Mouse (Mus musculus): ENCODE measurements around the gene Necab2. TPM values are rescaled to one million over a fixed set of nuclear protein-coding genes. Genes with fewer than 3 reads are reported as not detected.

The Necab2 gene
- polyA plus RNA-seq, 1 experiment from 2014 or later, result 16.3 TPM

- no peaks in the 10 kb centered on the region for H3K27me3 ChIP-seq (ENCODE audit: low read depth, poor library complexity, severe bottlenecking)
- H3K9me3 ChIP-seq (replicated peaks), result no peaks in the 10 kb centered on the region
- no peak overlapping the region for H3K4me3 ChIP-seq
- H3K27ac ChIP-seq (replicated peaks), result no peak overlapping the region
- H3K36me3 ChIP-seq, result peaks cover 99% of the 10 kb centered on the region
- DNase-seq (ENCODE audit: low spot score), result no peak
- peaks cover 12% of the 10 kb centered on the region for H3K4me1 ChIP-seq
- WGBS, result 95% methylated on average over 7 of the region's 7 CpGs
Measured at GRCm38 (mm10) chr8:119511722-119512121, 65.2 kb downstream of the Necab2 start.

GRCm38 (mm10) chr8:119513405-119513804, 66.9 kb downstream of the Necab2 start:
- Histone ChIP-seq H3K4me3 (no peak overlapping the region), H3K27ac (replicated peaks) (no peak overlapping the region), H3K27me3 (ENCODE audit: low read depth, poor library complexity, severe bottlenecking) (no peaks in the 10 kb centered on the region), H3K9me3 (replicated peaks) (no peaks in the 10 kb centered on the region), H3K4me1 (peaks cover 12% of the 10 kb centered on the region), H3K36me3 (peaks cover 100% of the 10 kb centered on the region)
- no peak for DNase-seq (ENCODE audit: low spot score)
- 97% methylated on average over 4 of the region's 4 CpGs for WGBS

- Histone ChIP-seq H3K36me3 (peaks cover 100% of the 10 kb centered on the region), H3K27ac (replicated peaks) (no peak overlapping the region)
Measured at GRCm38 (mm10) chr8:119514940-119515339, 68.4 kb downstream of the Necab2 start.

GRCm38 (mm10) chr8:119515767-119516166, 69.2 kb downstream of the Necab2 start:
- H3K36me3 ChIP-seq, result peaks cover 100% of the 10 kb centered on the region
- no peak for DNase-seq (ENCODE audit: low spot score)
- 50% methylated on average over 3 of the region's 3 CpGs for WGBS
- peaks cover 12% of the 10 kb centered on the region for H3K4me1 ChIP-seq
- H3K27ac ChIP-seq (replicated peaks), result 0 out of 2 replicates have a peak overlapping the region, but pooled peaks have one; percentile 17
- H3K9me3 ChIP-seq (replicated peaks), result no peaks in the 10 kb centered on the region
- H3K4me3 ChIP-seq, result no peak overlapping the region
- no peaks in the 10 kb centered on the region for H3K27me3 ChIP-seq (ENCODE audit: low read depth, poor library complexity, severe bottlenecking)

More at GRCm38 (mm10) chr8:119514940-119515339, 68.4 kb downstream of the Necab2 start:
- Histone ChIP-seq H3K4me1 (peaks cover 12% of the 10 kb centered on the region), H3K9me3 (replicated peaks) (no peaks in the 10 kb centered on the region), H3K27me3 (ENCODE audit: low read depth, poor library complexity, severe bottlenecking) (no peaks in the 10 kb centered on the region), H3K4me3 (no peak overlapping the region)
- WGBS, result 91% methylated on average over 3 of the region's 3 CpGs
- DNase-seq (ENCODE audit: low spot score), result no peak

- Histone ChIP-seq H3K9me3 (replicated peaks) (no peaks in the 10 kb centered on the region), H3K4me1 (peaks cover 12% of the 10 kb centered on the region), H3K36me3 (peaks cover 100% of the 10 kb centered on the region), H3K4me3 (no peak overlapping the region), H3K27ac (replicated peaks) (no peak overlapping the region), H3K27me3 (ENCODE audit: low read depth, poor library complexity, severe bottlenecking) (no peaks in the 10 kb centered on the region)
- 71% methylated on average over 5 of the region's 5 CpGs for WGBS
- no peak for DNase-seq (ENCODE audit: low spot score)
Measured at GRCm38 (mm10) chr8:119516674-119517073, 70.2 kb downstream of the Necab2 start.

GRCm38 (mm10) chr8:119520102-119520501, 73.6 kb downstream of the Necab2 start:
- Histone ChIP-seq H3K9me3 (replicated peaks) (no peaks in the 10 kb centered on the region), H3K4me3 (no peak overlapping the region), H3K27me3 (ENCODE audit: low read depth, poor library complexity, severe bottlenecking) (no peaks in the 10 kb centered on the region), H3K36me3 (peaks cover 99% of the 10 kb centered on the region), H3K27ac (replicated peaks) (no peak overlapping the region), H3K4me1 (peaks cover 12% of the 10 kb centered on the region)
- DNase-seq (ENCODE audit: low spot score), result no peak
- 73% methylated on average over 7 of the region's 7 CpGs for WGBS

Other genes with a start within 250 kb of the Necab2 start
- gene Hsbp1, start 102.2 kb upstream of the Necab2 start, polyA plus RNA-seq (2016; fragmentation: Nextera tagmentation; extraction: Ambion mirVana), result 267 and 315 TPM in 2 replicates
- gene Mlycd, start 51.8 kb upstream of the Necab2 start, polyA plus RNA-seq (2016; fragmentation: Nextera tagmentation; extraction: Ambion mirVana), result 10.9 and 11.4 TPM in 2 replicates
- 0.21 and 0.23 TPM in 2 replicates for gene Osgin1, start 12.6 kb upstream of the Necab2 start, polyA plus RNA-seq (2016; fragmentation: Nextera tagmentation; extraction: Ambion mirVana)
- gene Slc38a8, start 55.0 kb downstream of the Necab2 start, polyA plus RNA-seq (2016; fragmentation: Nextera tagmentation; extraction: Ambion mirVana), result 0.15 and 1.1 TPM in 2 replicates
- 111 and 112 TPM in 2 replicates for gene Mbtps1, start 112.0 kb downstream of the Necab2 start, polyA plus RNA-seq (2016; fragmentation: Nextera tagmentation; extraction: Ambion mirVana)
- gene Hsdl1, start 128.5 kb downstream of the Necab2 start, polyA plus RNA-seq (2016; fragmentation: Nextera tagmentation; extraction: Ambion mirVana), result 73.0 and 88.9 TPM in 2 replicates
- 0.19 and 0.30 TPM in 2 replicates for gene Dnaaf1, start 128.5 kb downstream of the Necab2 start, polyA plus RNA-seq (2016; fragmentation: Nextera tagmentation; extraction: Ambion mirVana)
- 15.3 and 16.7 TPM in 2 replicates for gene Taf1c, start 158.5 kb downstream of the Necab2 start, polyA plus RNA-seq (2016; fragmentation: Nextera tagmentation; extraction: Ambion mirVana)
- gene Adad2, start 166.0 kb downstream of the Necab2 start, polyA plus RNA-seq (2016; fragmentation: Nextera tagmentation; extraction: Ambion mirVana), result 0.28 TPM in 1 of 2 replicates, not detected in the other
- 0.19 and 0.52 TPM in 2 replicates for gene Kcng4, start 189.0 kb downstream of the Necab2 start, polyA plus RNA-seq (2016; fragmentation: Nextera tagmentation; extraction: Ambion mirVana)
- 20.5 and 32.9 TPM in 2 replicates for gene Wfdc1, start 219.6 kb downstream of the Necab2 start, polyA plus RNA-seq (2016; fragmentation: Nextera tagmentation; extraction: Ambion mirVana)